Mouse (Mus musculus) hematopoietic stem cell, adult 5-6 weeks (primary cell): ENCODE data around the gene Aif1. TPM values are rescaled to one million over a fixed set of nuclear protein-coding genes. Genes with fewer than 3 reads are reported as not detected.
A peak's percentile ranks its signal among the peaks of the same experiment; 100 is the strongest.

Source experiments
- ATAC-seq, 2 experiments: fragments of 125-278 bp in 1 of 2; replicated peaks in 1 of 2; 2 replicates each; pipeline ENCODE4 v1.8.0; 2016 to 2017; ENCODE audit warnings: inconsistent platforms in 2 of 2, mild to moderate bottlenecking in 2 of 2, moderate number of reproducible peaks in 2 of 2, low read depth in 1 of 2, moderate TSS enrichment in 1 of 2; ENCODE audit not compliant: low FRiP score in 2 of 2, poor library complexity in 2 of 2, severe bottlenecking in 2 of 2, insufficient read depth in 1 of 2, low TSS enrichment in 1 of 2
- total RNA-seq: library from RNA; stranded (forward); fragments of 172-1452, 232-1000 nt; gene quantifications from 2 replicates; pipeline ENCODE4 v1.2.3, GENCODE M21; 2017

Gene Aif1
- total RNA-seq, 1 experiment from 2014 or later, result not detected

GRCm38 (mm10) chr17:35158850-35159593, 16.8 kb downstream of the Aif1 start:
- ATAC-seq, result no peak

DNA sequence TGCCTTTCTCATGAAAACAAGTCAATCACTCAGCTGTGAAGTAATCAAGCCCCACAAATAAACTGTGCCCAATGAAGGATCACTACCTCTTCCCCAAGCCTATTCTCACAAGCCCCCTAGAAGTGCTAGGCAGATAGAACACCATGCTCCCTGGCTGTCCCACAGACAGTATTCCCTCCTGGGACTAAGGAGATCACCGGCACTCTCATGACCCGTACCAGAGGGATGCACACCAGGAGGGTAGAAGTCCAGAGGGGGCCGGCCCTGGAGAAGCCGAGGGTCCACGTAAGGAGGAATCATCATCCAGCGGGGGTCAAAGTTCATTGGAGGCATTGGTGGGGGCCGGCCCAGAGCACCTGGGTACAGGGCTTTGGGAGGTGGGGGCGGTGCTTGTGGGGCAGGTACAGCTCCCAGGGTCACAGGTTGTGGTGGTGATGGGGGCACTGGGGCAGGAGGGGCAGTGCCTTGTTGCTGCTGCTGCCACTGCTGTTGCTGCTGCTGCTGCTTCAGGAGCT, 18.1 kb downstream of the Aif1 start:
- ATAC-seq, result no peak

DNA sequence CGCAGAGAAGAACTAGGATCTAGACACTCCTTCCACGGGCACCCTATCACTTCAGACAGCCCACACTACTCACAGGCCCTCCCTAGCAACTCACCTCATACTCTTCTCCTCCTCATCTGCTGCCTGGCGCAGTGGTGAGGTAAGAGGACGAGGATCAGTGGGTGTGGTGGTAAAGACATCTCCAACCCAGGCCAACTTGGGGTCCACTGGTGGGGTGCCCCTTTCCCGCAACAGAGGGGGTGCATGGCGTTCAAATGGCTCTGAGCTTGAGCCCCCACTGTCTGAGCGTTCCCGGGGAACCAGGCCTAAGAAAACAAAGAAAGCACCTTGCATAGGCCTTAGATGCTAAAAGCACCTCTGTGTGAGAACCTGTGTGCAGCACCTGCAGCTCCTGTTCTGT, 18.6 kb downstream of the Aif1 start:
- no peak for ATAC-seq

GRCm38 (mm10) chr17:35156461-35157200, 19.2 kb downstream of the Aif1 start:
- ATAC-seq, result no peak

DNA sequence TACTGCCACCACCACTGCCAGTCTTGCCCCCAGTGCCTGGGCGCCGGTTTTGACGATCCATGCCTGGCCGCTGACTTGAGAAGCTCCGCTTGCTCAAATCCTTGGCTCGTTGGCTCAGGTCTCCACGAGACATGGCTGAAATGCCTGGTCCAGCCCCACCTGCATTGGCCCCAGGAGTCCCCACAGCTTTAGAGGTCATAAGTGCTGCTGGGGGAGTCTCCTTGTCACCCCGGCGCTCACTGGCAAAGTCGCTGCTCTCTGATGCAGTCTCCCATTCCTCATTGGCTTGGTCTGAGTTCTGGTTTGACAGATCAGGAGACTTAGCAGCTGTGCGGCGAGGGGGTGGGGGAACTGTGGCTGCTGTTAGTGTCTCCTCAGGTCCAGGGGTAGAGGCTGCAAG, 20.4 kb downstream of the Aif1 start:
- ATAC-seq, result no peak

GRCm38 (mm10) chr17:35154616-35155015, 21.3 kb downstream of the Aif1 start:
- no peak for ATAC-seq

GRCm38 (mm10) chr17:35153931-35154330, 21.9 kb downstream of the Aif1 start:
- ATAC-seq, result no peak

DNA sequence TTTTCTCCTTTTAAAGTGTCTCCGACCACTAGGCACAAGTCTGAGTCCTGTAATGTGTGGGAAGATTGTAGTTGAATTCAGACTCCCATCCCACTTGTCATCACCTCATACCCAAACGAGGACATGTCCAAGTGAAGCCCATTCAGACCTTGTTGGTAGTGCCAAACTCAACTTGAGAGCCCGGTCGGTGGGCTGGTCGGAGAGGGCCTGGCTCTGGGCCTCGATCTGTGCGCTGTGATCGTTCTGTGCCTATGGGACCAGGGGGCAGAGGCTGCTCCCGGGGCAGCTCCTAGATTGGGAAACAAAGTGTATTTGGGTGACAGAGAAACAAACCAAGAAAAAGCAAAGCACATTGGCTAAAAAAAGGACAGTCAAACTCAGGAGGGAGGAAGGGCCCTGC, 22.8 kb downstream of the Aif1 start:
- no peak for ATAC-seq

GRCm38 (mm10) chr17:35152121-35152520, 23.7 kb downstream of the Aif1 start:
- ATAC-seq, result no peak

GRCm38 (mm10) chr17:35147922-35148639, 27.8 kb downstream of the Aif1 start:
- no peak for ATAC-seq

GRCm38 (mm10) chr17:35147348-35147747, 28.5 kb downstream of the Aif1 start:
- ATAC-seq, result no peak

GRCm38 (mm10) chr17:35146139-35146538, 29.7 kb downstream of the Aif1 start:
- no peak for ATAC-seq

- ATAC-seq, result no peak
Observed at GRCm38 (mm10) chr17:35141971-35142370, 33.9 kb downstream of the Aif1 start.

- no peak for ATAC-seq
Observed at GRCm38 (mm10) chr17:35140490-35140996, 35.3 kb downstream of the Aif1 start.

DNA sequence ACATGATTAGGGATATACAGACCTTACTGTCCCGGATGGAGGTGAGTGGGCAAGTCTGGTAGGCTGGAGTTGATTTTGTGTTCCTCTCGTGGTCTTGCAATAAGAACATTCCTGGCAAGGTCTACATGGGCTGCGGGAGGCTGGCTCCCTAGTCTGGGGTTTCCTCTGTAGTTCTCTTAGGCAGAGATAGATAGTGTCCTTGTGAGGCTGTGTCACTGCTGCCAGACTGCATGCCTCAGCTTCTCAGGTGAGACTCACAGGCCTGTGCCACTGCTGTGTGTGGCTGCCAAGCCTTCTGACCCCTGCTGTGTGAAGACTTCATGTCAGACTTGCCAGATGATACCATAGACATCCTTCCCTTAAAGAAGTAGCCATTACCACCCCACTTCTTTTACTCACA, 36.6 kb downstream of the Aif1 start:
- ATAC-seq, result no peak

DNA sequence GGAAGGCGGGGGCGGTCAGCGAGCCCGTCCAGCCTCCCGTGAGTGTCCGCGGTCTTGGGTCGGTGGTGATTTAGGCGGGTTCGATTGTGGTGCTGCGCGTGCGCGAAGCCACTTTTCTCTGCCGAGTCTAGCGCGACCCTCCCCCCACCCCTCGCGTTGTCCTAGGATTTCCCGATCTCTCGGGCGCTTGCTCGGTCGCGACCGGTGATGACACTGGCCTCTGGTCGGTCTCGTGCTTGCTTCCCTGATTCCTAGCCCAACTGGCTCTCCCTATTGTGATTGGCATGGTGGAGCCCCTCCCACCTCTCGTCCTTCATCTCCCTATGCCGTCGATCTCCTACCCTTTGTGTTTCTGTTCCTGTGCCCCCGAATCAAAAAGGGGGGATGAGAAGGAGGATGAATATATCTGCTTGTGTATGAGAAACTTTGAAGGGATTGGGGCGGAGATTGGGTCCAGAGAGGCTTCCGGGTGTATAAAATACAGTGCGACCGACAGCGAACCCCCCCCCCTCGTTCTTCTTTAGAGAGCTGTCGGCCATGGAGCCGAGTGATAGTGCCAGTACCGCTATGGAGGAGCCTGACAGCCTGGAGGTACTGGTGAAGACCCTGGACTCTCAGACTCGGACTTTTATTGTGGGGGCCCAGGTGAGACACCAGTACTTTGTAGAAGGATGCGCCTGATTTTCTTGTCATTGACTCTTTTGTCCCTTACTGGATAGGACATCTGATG, 40.1 kb downstream of the Aif1 start:
- ATAC-seq, result peak; percentile 39 to 68; a peak in 3 of 4 replicates
